Mouse (Mus musculus) gastrocnemius, postnatal 14 days (tissue): ENCODE data around the gene Mgat3. TPM values are rescaled to one million over a fixed set of nuclear protein-coding genes. Genes with fewer than 3 reads are reported as not detected.

Experiments used
- DNase-seq: peaks from one replicate; pipeline ENCODE4 v3.0.0; 2021; ENCODE audit warnings: mixed read lengths
- intact Hi-C: fragments of 180-260 bp; cut with DNase I; formaldehyde crosslinking; loops from one replicate; pipeline ENCODE4 v1.15.1; 2025; ENCODE audit warnings: low total_unique reads
- long read RNA-seq, 2 experiments: library from polyadenylated mRNA; stranded (forward); transcript quantifications; one replicate each; pipeline ENCODE4 v2.0.0; 2021
- total RNA-seq, 2 experiments: library from RNA; stranded (reverse); gene quantifications; 2 replicates each; pipeline ENCODE4 v1.2.3; 2021

Gene Mgat3
- total RNA-seq, result 1 to 10 TPM; 1.3 to 3.1 TPM
- long read RNA-seq, experiment 1, result 0 reads
- long read RNA-seq, experiment 2, result 0 reads

DNA sequence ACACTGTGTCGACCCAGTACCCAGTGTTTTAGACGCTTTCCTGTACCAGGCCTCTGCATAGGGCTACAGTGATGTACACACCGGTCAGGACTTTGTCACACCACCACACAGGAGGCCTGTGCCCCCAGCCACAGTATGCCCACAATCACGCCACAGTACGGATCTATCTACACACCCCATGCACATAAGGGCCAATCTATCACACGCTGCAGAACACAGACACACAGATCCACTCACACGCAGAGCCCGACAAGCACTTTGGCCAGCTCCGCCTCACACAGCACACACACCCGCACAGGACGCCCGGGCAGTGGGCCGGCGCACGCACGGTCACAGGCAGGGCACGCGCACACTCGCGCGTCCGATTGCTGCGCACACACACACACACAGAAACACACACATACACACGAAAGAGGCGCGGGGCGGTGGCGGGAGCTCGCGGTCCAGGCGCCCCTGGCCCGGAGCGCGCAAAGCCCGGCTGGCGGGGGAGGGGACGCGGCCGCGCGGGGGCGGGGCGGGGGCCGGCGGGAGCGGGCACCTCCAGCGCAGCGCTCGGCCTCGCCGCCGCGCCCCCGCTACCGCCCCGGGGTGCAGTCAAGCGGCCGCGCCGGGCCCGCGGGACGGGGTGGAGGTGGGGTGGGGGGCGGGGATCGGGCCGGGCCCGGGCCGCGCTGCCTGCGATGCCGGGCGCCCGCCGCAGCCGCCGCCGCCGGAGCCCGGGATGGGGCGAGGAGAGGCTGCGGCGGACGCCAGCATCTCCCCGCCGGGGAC lies at the start of gene Mgat3:
Gene Mgat3 (plus strand): TSS at position 721 of the 771 bp plus-strand sequence.
- no peak for DNase-seq
- intact Hi-C loops, result no loop called here

DNA sequence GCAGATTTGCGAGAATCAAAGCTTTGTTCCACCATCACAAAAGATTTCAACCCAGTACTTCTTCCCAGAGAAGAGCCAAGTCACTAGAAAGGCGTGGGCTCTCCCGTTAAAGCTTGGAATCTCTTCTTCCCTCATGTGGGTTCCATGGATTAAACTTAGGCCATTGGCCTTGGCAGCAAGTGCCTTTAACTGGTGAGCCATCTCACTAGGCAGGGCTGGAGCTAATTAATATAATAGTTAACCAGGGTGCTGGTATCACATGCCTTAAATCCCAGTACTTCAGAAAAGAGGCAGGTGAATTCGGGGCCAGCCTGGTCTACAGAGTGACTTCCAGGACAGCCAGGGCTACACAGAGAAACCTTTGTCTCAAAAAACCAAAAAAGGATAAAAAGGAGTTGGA lies 48.9 kb upstream of the Mgat3 start:
- no peak for DNase-seq
- intact Hi-C loops, result no loop called here

DNA sequence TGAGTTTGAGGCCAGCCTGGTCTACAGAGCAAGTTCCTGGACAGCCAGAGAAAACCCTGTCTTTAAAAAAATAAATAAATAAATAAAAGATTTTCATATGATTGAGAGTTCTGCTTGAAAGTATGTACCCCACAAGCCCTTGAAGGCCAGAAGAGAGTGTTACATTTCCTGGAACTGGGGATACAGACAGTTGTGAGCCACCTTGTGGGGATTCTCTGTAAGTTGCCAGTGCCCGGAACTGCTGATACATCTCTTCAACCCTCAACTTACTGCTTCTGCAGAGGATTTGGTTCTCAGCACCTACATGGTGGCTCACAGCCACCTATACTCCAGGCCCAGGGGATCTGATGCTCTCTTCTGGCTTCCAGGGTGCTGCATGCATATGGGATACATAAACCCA lies 46.3 kb upstream of the Mgat3 start:
- intact Hi-C loops, result no loop called here
- DNase-seq, result no peak

DNA sequence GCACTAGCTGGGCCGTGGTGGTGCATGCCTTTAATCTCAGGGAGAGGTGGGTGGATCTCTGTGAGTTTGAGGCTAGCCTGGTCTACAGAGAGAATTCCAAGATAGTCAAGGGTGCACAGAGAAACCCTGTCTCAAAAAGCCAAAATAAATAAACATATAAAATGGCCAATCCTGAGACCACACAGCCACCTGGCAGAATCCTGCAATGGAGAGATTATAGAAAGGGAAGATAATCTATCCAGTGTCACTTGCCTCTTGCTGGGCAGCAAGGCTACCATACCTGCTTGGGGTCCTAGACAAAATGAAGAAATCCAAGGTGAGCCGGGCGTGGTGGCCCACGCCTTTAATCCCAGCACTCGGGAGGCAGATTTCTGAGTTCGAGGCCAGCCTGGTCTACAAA lies 43.5 kb upstream of the Mgat3 start:
- intact Hi-C loops, result loop anchor here (5.0 kb wide), 1 partner anchor 38 kb away; the partner anchor contains the start of genes Rpl3 and Syngr1
- DNase-seq, result no peak

DNA sequence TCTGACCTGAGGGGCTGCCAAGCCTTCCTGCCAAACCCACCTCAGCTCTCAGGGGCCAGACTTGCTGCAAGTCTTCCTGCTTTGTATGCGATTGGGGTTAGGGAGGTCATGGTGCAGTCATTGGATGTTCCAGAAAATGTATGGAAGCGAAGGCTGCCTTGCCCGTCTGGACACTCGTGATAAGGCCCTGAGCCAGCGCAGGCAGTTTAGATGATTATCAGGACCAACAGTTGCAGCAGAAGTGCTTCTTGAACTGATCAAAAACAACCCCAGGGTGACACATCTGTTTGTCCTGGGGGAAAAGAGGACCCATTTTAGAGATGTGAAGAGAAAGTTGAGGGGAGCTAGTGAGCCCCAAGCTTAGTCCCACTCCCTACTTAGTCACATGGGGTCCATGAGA lies 42.8 kb upstream of the Mgat3 start:
- intact Hi-C loops, result loop anchor here (5.0 kb wide), 1 partner anchor 38 kb away; the partner anchor contains the start of genes Rpl3 and Syngr1

DNA sequence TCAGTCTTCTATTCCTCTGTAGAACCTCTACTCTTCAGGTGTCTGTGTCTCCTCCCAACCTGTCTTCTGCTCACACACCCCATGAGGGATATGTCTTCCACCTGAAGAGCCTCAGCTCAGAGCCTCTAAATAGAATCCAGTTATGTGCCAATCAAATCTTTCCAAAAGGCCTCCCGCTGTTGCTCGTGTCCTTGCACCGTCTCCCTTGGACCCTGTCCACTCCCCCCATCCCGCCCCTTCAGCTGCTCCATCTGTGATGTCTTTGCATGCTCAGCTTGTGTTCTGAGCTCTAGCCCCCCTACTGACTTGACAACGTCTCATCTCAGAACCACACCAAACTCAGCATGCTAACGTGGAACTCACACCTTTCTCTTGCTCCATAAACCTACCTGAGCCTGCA lies 42.1 kb upstream of the Mgat3 start:
- DNase-seq, result no peak
- intact Hi-C loops, result loop anchor here (5.0 kb wide), 1 partner anchor 39 kb away; the partner anchor contains the start of genes Rpl3 and Syngr1

More for the DNA sequence above, 42.8 kb upstream of the Mgat3 start:
- DNase-seq, result no peak

DNA sequence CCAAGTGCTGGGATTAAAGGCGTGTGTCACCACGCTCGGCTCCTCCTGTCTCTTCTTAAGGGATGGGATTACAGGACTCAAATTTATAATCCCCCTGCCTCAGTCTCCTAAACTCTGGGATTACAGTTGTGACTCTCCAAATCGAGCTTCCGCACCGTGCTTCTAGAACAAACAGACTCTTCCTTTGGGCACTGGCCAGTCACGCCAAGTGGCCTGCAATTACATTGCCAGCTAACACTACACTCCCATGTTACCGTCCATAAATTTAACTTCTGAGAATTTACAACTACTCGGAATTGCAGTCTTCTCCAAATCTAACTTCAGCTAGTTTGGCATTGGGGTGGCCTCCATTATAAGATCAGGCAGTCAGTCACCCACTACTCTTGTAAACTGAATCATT lies 41.1 kb upstream of the Mgat3 start:
- intact Hi-C loops, result loop anchor here (5.0 kb wide), 1 partner anchor 40 kb away; the partner anchor contains the start of genes Rpl3 and Syngr1

DNA sequence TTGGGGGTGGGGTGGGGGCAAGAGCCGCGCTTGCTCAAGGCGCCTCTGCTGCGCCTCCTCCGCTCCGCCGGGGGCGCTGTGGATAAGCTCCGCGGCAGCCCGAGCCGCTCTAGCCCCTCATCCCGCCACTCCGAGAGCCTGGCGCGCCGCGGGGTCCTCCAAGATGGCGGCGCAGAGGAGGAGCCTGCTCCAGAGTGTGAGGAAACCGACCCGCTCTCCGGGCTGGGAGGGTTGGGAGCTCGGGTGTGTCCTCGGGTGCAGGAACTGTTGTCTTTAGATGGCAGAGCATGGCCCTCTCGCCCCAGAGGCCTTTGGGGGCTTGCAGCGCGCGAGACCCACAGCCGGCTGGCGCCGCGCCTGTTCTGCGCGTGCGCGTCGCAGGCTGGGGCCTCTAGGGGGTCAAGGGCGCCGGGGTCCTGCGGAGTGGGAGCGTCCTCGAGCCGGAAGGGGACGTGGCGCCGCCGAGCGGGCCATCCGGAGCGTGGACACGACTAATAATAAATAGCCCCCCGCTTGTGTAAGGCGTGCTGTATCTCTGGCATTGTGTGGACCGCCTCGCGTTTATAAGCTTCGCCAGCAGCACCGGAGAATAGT lies 40.4 kb upstream of the Mgat3 start, which contains the start of gene Tab1:
Gene Tab1 (plus strand): TSS at position 135 of the 594 bp plus-strand sequence.
- intact Hi-C loops, result loop anchor here (5.0 kb wide), 1 partner anchor 41 kb away; the partner anchor contains the start of genes Rpl3 and Syngr1
- peak; percentile 93 for DNase-seq

More for the DNA sequence above, 41.1 kb upstream of the Mgat3 start:
- DNase-seq, result no peak

DNA sequence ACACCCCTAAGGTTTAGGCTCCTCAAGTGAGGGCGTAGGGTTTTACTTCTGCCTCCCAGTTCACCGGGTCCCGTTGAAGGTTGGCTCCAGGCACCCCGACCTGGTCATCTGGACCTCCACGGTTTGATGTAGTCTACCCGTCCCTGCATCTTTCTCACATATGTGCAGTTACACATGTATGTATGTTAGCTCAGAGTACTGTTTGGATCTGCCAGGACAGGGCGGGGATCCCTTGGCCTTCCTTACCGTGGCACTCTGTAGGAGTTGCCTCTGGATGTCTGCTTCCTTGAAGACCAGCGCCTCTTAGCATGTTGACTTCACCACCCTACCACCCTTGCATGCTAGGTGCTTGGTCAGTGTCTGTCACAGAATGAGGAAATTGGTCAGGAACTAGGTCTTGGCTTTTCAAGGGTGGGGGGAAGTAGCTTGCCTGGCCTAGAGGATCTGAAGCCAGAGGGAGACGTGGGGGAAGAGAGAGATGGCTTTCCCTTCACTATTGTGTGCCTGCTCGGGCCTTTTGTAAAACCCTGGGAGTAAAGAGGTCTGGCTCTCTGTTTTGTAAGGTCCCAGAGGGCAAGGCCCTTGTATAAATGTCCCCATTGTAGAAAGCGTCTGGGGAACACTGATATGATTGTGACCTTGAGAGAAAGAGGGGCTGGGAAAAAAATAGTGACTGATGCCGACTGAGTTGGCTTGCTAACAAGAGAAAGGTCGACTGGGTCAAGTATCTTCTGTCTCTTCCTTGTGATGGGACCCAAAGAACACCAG lies 39.7 kb upstream of the Mgat3 start:
- no peak for DNase-seq
- intact Hi-C loops, result loop anchor here (5.0 kb wide), 1 partner anchor 42 kb away; the partner anchor contains the start of genes Rpl3 and Syngr1

DNA sequence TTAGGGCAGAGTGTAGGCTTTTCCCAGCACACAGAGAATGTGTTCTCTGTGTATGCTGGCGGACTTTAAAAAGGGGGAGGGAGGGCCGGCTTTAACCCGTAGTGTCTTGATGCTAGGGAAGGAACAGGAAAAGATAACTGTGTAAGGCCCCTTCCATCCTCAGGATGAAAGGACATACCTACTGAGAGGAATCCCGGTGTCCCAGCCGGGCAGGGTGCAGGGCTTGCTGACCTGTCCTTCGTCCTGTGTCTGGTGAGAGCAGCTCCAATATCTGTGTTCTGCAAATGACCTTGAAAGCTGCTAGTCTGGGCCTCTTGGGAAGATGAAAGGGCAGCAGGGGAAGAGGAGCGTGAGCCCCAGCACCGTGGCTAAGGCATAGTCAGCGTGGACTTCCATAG lies 39.1 kb upstream of the Mgat3 start:
- intact Hi-C loops, result loop anchor here (5.0 kb wide), 1 partner anchor 42 kb away; the partner anchor contains the start of genes Rpl3 and Syngr1
- no peak for DNase-seq

DNA sequence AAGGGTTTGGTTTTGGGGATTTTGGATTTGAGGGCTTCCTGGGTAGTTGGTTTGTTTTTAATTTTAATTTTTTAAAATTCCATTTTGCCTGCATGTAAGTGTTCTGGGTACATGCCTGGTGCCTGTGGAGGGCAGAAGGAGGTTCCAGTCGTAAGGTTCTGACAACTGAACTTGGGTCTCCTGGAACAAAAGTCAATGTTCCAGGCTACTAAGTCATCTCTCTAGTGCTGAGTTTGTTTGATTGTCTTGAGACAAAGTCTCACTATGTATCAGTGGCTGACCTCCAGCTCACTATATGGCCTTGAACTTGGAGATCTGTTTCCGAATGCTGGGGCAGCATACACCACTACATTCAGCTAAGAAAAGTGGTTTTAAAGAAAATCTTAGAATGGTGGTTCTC lies 38.0 kb upstream of the Mgat3 start:
- no peak for DNase-seq
- intact Hi-C loops, result no loop called here

DNA sequence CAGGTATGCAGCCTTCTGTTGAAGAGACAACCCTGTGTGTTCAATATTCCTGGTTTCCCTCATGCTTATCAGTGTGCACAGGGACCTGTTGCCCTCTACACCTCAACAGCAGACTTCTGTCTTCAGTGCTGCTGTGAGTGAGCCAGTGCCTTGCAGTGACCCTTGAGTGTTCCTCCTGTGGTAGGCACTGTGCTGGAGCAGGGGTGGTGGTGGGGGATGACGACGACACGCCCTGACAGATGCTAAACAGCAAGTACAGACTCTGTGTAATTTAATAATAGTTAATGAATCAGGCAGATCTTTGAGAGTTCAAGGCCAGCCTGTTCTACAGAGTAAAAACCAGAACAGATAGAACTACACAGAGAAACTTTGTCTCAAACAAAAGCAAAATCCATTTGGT lies 36.9 kb upstream of the Mgat3 start:
- no peak for DNase-seq
- intact Hi-C loops, result no loop called here

DNA sequence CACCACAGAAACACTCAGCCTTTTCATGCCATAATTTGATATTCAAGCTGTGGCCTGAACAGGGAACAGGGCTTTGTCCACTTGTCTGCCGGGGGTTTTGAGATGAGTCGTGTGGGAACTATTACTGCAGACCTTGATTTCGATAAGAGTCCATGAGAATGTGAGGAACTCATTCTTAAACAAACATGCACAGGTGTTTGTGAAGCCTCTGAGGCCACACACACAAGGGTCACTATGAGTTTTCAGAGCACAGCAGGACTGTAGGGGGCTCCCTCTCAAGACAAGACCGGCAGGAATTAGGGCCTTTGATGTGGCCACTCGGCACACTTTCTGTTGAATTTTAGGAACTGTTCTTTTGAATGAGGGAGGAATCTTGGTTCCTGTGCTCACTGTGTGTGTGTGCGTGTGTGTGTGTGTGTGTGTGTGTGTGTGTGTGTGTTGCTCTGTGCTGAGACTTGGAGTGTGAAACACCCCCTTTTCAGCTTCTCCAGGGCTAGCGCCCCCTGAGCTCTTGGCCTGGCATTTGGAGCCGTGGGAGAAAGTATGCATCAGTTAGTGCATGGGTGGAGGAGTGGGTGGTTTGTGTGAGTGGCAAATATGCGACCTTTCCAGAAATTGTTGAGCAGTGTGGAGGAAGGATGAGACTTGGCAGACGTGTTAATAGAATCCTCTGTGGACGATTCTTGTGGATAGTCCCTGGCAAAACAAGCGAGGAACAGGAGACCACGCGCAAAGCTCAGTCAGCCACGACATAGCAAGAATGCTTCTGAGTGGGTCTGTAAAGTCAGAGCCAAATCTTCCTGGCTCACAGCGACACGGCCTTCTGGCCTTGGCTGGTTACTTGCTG lies 35.4 kb upstream of the Mgat3 start:
- no peak for DNase-seq
- intact Hi-C loops, result no loop called here

DNA sequence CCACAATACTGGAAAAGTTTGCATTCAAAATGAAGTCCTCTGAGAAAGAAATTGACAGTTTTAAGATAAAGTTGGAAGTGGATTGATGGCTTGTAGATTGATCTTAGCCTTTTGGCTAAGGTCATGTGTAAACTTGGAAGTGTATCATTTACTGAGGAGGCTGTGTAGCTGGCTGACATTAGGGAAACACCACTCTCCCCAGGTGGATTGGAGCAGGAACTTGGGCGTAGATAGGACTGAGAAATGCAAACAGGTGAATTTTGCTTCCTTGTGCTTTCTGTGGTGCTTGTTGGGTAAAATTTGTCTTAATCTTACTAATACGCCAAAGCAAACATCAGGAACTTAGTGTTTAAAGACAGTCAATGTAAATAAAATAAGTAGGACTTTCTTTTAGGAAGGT lies 33.2 kb upstream of the Mgat3 start:
- no peak for DNase-seq
- intact Hi-C loops, result no loop called here

DNA sequence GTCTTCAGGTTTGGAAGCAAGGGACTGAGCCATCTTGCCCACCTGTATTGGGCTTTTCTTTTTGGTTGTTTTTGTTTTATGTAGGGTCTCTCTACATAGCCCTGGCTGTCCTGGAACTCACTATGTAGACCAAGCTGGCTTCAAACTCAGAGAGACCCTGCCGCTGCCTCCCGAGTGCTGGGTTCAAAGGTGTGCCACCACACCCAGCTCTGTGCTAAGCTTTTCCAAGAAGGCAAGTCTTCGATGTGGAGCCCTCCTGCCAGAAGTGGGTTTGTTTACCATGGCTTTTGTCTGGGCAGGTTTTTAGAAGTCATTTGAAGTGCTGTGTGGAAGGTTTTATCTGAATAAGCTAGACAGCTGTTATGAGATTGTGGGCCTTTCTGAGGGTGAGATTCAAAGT lies 32.6 kb upstream of the Mgat3 start:
- intact Hi-C loops, result no loop called here
- DNase-seq, result no peak

DNA sequence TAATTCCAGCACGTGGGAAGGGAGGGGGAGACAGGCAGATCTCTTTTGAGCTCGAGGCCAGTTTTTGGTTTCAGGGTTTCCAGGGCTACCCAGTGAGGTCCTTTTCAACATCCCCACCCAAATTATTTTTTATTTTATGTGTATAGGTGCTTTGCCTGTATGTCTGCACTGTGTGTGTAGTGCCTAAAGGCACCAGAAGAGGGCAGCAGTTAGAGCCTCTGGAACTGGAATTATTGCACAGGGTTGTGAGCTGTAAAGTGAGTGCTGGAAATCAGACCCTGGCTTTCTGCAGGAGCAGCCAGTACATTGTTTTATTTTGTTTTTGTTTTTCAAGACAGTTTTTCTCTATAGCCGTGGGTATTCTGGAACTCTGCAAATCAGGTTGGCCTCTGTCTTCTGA lies 31.4 kb upstream of the Mgat3 start:
- no peak for DNase-seq
- intact Hi-C loops, result no loop called here

DNA sequence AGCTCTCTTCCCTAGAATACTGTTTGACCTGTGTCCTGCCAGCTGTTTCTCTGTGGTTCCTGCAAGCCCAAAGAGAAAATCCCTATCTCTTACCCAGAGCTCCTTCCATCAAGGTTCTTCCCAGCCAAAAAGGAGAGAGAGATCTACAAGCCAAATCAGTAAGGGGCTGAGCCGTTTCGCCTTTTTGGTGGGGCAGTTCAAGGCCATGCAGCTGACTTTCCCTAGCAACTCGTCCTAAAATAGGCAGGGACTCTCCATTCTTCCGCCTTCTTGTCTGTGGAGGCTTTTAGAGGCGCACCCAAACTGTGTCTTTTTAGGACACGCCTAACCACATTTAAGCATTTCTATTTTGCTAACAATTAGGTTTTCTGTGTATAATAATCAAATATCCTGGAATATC lies 29.8 kb upstream of the Mgat3 start:
- no peak for DNase-seq
- intact Hi-C loops, result no loop called here

DNA sequence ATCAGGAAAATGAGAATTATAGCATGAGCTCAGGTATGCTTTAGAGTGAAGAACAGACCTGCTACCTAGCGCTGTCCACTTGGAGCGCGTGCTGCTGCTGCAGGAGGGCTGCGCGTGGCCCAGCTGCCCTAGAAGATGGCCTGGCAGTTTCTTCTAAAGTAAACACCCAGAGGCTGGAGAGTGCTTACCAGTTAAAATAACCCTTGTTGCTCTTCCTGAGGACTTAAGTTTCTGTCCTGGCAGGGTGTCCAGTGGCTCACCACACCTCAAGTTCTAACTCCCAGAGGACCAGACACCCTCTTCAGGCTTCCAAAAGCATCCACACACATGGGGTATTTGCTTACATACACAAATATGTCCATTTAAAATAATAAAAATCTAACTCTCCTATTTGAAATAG lies 28.1 kb upstream of the Mgat3 start:
- DNase-seq, result no peak
- intact Hi-C loops, result no loop called here

DNA sequence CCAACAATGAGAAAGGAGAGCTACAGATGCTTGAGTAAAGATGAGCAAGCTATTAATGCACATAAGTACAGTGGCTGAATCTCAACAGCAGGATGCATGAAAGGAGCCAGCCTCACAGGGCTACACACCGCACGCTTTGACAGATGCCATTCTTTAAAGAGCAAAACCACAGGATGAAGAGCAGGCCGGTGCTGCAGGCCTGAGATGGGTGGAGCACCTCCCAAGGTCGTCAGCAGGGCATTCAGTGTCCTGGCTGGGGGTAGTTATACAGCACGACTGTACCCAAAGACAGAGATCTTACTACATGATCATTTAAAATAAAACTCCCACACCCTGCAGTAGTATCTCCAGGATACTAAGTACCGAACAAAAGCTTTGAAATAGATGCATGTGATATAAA lies 27.4 kb upstream of the Mgat3 start:
- intact Hi-C loops, result no loop called here
- no peak for DNase-seq
